Mouse (Mus musculus): Measurements from ENCODE around the gene Chst2. TPM values are rescaled to one million over a fixed set of nuclear protein-coding genes. Genes with fewer than 3 reads are reported as not detected.

Gene Chst2
- polyA plus RNA-seq, 1 experiment from 2014 or later = 2.5 TPM

DNA sequence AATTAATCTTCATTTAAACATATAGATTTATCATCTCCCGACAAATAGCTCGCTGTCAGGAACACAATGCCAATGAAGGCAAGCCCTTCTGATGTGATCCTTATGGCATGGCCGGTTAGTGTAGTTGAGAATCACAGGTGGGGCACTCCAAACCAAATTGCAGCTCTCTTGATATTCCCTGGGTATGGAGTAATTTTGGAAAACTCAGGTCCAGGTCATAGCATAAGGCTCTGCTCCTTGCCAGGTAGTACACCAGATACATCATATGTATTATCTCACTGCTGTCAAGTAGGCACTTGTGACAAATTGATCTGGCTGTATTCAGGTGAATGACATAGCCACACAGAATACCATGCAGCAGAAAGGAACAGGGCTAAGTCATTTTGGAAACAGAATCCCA, 40.6 kb downstream of the Chst2 start:
- ATAC-seq (ENCODE audit: insufficient number of reproducible peaks, low FRiP score) = no peak
- Histone ChIP-seq H3K9ac (no peak overlapping the region), H3K4me3 (no peak overlapping the region), H3K9me3 (replicated peaks) (no peaks in the 10 kb centered on the region; the same call in 1 of the 2 replicates), H3K36me3 (no peaks in the 10 kb centered on the region), H3K4me1 (replicated peaks) (no peaks in the 10 kb centered on the region), H3K27ac (ENCODE audit: poor library complexity, severe bottlenecking) (no peak overlapping the region), H3K4me2 (no peak overlapping the region), H3K27me3 (replicated peaks) (no peaks in the 10 kb centered on the region)
- 88% methylated on average over 3 of the region's 3 CpGs for WGBS

DNA sequence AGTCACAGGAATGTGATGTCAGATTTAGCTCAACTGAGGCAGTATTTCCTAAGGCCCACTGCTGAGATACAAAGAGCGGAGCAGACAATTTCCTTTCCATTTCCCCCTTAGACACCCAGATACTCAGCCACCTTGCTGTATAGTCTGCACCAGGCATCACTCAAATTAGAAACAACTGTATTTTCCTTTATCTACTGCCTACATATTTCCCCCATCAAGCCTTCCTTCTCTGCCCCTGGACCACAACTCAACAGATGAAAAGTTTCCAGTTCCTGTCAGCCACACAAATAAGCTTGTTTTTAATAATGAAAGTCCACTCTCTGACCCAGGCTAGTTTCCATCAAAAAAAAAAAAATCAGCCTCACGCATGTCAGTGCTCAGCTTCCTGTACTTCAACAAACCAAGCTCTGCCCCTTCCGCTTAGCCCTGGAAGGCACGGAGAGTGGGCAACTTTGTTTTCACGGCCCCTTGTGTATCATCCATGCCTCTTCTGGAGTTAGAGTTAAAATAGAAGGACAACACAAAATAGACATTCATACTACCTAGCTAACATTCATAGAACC, 52.6 kb downstream of the Chst2 start:
- H3K9ac ChIP-seq = no peak overlapping the region

DNA sequence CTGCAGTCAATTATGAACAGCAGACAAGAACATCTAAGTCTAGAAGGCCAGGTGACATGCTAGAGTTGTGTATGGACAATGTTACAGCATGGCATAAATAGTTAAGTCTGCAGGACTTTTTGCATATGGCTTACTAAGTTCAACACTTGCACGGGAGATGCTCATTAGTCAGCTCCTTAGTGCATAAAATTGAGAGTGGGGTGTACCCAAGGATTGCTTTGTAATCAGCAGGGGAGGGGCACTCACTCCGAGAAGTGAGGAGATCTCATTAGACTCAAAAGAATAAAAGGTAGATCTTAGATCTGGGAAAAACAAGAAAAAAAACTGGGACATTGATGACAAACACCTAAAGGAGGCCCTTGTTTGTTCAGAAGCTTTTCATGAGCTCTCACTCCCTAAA, 54.6 kb downstream of the Chst2 start:
- 78% methylated on average over 2 of the region's 2 CpGs for WGBS
- Histone ChIP-seq H3K36me3 (no peaks in the 10 kb centered on the region), H3K4me2 (no peak overlapping the region), H3K4me1 (replicated peaks) (no peaks in the 10 kb centered on the region), H3K27me3 (replicated peaks) (no peaks in the 10 kb centered on the region), H3K4me3 (no peak overlapping the region), H3K9ac (no peak overlapping the region), H3K27ac (ENCODE audit: poor library complexity, severe bottlenecking) (no peak overlapping the region), H3K9me3 (replicated peaks) (no peaks in the 10 kb centered on the region)
- no peak for ATAC-seq (ENCODE audit: insufficient number of reproducible peaks, low FRiP score)

More for the DNA sequence above, 52.6 kb downstream of the Chst2 start:
- Histone ChIP-seq H3K36me3 (no peaks in the 10 kb centered on the region), H3K4me3 (no peak overlapping the region), H3K4me1 (replicated peaks) (no peaks in the 10 kb centered on the region), H3K27me3 (replicated peaks) (no peaks in the 10 kb centered on the region), H3K27ac (ENCODE audit: poor library complexity, severe bottlenecking) (no peak overlapping the region), H3K9me3 (replicated peaks) (no peaks in the 10 kb centered on the region), H3K4me2 (no peak overlapping the region)
- ATAC-seq (ENCODE audit: insufficient number of reproducible peaks, low FRiP score) = no peak
- WGBS = 69% methylated on average over 5 of the region's 5 CpGs

DNA sequence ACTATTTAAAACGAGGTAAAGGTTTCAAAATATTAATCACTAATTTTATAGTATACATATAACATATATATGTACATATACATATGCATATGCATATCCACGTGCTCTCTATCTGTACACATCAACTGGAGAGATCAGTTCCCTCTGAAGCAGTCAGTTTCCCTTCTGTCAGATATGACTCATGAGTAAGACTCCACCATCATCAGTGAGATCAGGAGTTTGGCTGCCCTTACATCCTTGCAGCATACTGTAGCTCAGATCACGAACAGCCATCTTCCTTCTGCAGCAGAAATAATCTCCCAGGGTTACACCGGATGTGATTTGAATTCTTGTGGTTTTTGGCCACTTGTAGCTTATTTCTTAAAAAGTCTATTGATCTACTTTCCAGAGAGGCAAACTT, 56.0 kb downstream of the Chst2 start:
- no peak overlapping the region for H3K4me2 ChIP-seq
- H3K4me1 ChIP-seq (replicated peaks) = no peaks in the 10 kb centered on the region
- H3K27ac ChIP-seq (ENCODE audit: poor library complexity, severe bottlenecking) = no peak overlapping the region
- H3K9ac ChIP-seq = no peak overlapping the region
- H3K9me3 ChIP-seq (replicated peaks) = no peaks in the 10 kb centered on the region
- H3K4me3 ChIP-seq = no peak overlapping the region
- 72% methylated on average over 4 of the region's 4 CpGs for WGBS
- no peaks in the 10 kb centered on the region for H3K36me3 ChIP-seq
- no peaks in the 10 kb centered on the region for H3K27me3 ChIP-seq (replicated peaks)
- ATAC-seq (ENCODE audit: insufficient number of reproducible peaks, low FRiP score) = no peak

Other genes starting within 250 kb of the Chst2 start
- gene U2surp, start 105.3 kb upstream of the Chst2 start, polyA plus RNA-seq (2016; fragmentation: Nextera tagmentation; extraction: Ambion mirVana) = 99.9 and 101 TPM in 2 replicates
- 0.85 and 0.89 TPM in 2 replicates for gene Paqr9, start 152.9 kb upstream of the Chst2 start, polyA plus RNA-seq (2016; fragmentation: Nextera tagmentation; extraction: Ambion mirVana)
- gene Pcolce2, start 230.9 kb upstream of the Chst2 start, polyA plus RNA-seq (2016; fragmentation: Nextera tagmentation; extraction: Ambion mirVana) = 0.24 and 0.42 TPM in 2 replicates